Mouse (Mus musculus): ENCODE results near the gene Zfp950.

- TF ChIP-seq CTCF (IDR thresholded peaks at IDR 0.05; ENCODE audit: borderline replicate concordance, insufficient read depth, low read depth, low read length), result no peak
- no peak for TF ChIP-seq POLR2A (IDR thresholded peaks at IDR 0.05; ENCODE audit: borderline replicate concordance, insufficient read depth, low read length)
These were observed 57.6 kb downstream of the Zfp950 start for GRCm38 (mm10) chr19:61083006-61083405.
